Mouse (Mus musculus): ENCODE measurements around the gene Nop16. TPM values are rescaled to one million over a fixed set of nuclear protein-coding genes. Genes with fewer than 3 reads are reported as not detected.
A peak's percentile ranks its signal among the peaks of the same experiment; 100 is the strongest.
"Not testable (repeated sequence)": the region's sequence is repeated elsewhere in the genome, so short reads cannot be mapped to it uniquely, and the experiment has no call there.

Gene Nop16
- total RNA-seq (2015; ENCODE audit: low replicate concordance) (6.5 and 17.2 TPM in 2 replicates), total RNA-seq (2017; ENCODE audit: low replicate concordance) (5.4 and 14.8 TPM in 2 replicates)

DNA sequence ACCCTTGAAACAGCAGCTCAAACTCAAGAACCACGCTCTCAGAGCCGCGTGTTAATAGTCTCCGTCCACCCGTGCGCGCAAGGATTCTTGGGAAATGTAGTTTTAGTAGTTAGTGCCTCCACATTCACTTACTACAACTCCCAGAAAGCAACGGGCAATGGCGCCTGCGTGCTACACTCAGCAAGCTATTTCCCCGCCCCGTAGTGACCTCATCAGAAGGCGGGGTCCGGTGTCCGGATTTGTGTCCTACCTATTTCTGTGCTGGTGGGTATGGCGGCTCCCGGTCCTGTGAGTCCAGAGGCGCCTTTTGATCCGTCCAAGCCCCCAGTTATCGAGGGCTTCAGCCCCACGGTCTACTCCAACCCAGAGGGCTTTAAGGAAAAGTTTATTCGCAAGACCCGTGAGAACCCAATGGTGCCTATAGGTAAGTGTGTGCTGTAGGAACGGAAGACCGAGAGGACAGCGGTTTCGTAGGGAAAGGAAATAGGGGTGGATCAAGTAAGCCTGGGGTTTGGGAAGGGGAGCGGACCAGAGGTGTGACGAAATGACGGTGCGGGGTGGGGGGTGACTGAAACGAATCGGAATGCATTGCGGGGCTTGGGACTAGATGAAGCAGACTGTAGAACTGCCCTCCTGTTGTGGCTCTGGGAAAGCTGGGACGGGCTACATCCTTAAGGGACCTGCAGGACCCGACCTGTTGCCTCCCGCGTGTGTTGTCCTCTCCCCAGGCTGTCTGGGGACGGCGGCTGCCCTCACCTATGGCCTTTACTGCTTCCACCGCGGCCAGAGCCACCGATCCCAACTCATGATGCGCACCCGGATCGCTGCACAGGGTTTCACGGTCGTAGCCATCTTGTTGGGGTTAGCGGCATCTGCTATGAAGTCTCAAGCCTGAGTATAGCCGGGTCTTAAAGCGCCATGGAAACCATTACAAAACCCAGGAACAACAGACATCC, at the start of gene Nop16, which contains the start of gene Higd2a:
Gene Nop16 (minus strand): TSS at position 95 of the 956 bp plus-strand sequence.
Gene Higd2a (plus strand): TSS at position 212 of the 956 bp plus-strand sequence.
- ATAC-seq (replicated peaks; ENCODE audit: low FRiP score, poor library complexity, severe bottlenecking): peak; percentile 96

DNA sequence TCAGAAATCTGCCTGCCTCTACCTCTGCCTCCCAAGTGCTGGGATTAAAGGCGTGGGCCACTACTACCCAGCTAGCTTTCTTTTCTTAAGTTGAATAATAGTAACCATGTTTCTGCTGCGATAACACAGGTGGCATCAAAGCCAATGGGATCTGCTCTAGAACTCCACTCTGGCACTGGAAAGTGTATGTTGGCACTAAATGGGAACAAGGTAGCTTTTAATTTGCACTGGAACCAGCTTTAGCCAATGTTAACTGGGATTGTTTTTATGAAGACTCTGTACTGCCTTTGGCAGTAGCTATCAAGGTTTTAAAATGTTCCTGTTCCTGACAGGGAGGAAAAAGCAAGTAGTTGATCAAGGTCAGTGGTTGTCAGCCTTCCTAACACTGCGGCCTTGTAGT, 45.1 kb upstream of the Nop16 start:
- ATAC-seq (replicated peaks; ENCODE audit: low FRiP score, poor library complexity, severe bottlenecking): no peak

DNA sequence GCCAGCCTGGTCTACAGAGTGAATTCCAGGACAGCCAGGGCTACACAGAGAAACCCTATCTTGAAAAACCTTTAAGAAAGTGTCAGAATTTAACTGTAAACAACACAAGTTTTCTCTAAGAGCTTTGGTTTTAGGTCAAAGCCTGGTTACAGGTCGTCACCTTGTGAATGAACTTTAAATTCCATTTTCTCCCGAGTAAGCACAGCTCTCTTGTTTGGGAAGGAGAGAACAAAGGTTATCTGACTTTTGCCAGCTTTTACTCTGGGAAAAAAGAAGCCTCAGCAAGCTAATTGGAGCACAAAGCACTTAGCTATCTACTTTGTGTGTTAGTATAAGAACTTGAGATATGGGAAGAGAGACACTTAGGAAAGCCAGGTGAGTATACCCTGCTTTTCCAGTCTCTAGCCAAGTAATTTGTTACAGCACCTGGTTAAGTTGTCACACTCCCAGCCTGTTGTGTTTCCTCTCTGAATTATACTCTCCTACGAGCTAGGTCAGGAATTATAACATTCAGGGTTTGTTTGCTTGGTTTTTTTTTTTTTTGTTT, 42.9 kb upstream of the Nop16 start:
- no peak for ATAC-seq (replicated peaks; ENCODE audit: low FRiP score, poor library complexity, severe bottlenecking)

DNA sequence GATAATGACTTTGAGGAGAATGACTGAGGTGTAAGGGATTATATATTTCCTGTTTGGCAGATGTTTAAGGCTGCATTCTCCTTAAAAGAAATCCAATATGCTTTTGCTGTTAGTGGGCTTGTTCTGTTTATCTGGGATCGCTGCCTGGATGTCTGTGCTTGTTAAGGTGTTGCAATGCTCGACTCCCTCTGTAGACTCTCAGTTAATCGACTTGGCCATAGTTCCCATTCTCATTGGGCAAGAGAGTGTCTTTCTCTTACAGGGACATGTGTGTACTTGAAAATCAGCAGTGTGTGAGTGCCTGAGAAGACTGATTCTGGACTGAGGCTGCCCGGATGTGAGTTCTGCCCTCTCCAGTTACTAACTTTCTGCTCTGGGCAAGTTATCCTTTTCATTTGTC, 39.2 kb upstream of the Nop16 start:
- no peak for ATAC-seq (replicated peaks; ENCODE audit: low FRiP score, poor library complexity, severe bottlenecking)

DNA sequence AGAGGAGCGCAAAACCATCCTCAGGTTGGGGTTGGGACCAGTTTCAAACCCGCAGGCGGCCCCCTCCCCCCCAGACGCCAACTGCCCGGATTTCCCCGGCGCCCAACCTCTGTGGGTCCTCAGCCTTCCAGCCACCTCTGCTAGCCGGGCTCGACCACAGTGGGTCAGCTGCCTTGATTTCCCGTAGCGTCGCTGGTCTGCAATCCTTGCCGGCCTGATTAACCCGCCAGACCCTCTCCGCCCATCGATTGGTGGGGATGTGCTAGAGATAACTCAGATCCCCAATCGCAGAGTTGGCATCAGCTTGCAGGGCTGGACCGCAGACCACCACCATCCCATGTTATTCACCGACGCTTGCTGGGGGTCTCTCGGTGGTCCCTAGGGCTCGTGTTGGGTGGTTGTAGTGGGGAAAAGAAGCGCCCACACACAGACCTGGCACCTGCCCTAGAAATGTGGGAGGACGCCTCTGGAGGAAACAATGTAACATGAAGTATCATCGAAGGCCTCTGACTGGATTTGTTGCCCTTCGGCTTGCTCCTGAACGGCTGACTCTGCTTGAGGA, 32.2 kb upstream of the Nop16 start:
- ATAC-seq (replicated peaks; ENCODE audit: low FRiP score, poor library complexity, severe bottlenecking): peak; percentile 65

DNA sequence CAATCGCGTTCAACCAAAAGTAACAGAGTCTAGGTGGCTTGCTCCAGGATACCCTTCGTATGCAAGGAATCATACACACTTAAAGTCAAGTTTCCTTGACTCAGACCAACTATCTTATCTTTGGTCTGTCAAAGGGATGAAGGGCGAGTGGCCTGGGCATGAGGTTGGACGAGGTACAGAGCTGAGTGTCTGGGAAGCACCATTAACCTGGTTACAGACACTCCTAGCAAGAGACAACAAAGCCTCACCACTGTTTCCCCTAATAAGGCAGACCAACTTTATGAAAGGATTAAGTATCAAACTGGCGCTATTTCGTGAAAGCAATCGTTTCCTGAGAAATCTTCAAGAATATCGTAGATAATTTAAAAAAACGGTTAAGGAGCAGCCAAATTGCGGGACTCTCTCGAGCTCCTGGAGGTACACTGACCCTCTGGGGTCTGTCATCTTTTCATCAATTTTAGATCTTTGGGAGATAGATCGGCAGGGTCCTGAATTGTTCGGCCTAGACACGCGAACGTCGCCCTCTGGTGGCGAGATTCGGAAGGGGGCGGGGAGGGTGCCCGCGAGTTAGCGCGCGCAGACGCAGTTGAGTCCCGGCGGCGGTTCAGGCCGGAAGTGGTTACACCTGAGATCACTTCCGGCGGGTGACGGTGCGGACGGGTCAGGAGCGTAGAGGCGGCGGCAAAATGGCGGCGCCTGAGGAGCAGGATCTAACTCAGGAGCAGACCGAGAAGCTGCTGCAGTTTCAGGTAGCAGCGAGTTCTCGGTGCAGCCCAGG, 31.5 kb upstream of the Nop16 start, which contains the start of gene Faf2:
Gene Faf2 (plus strand): TSS at position 630 of the 778 bp plus-strand sequence.
- ATAC-seq (replicated peaks; ENCODE audit: low FRiP score, poor library complexity, severe bottlenecking): peak; percentile 99

DNA sequence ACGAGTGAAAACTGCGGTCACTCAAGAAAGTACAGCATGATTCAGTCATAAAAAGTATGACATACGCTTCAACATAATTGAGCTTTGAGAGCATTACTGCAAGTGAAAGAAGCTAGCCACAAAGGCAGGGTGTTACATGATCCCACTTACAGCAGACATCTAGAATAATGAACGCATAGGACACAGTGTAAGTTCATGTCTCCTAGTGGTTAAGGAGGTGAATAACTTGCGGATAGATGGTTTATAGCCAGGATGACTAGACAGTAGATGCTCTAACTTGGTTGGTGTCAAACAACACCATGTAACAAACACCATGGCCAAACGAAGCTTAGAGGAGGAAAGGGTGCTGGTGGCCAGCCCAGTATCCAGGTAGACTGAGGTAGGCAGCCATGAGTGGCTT, 27.1 kb upstream of the Nop16 start:
- ATAC-seq (replicated peaks; ENCODE audit: low FRiP score, poor library complexity, severe bottlenecking): no peak

DNA sequence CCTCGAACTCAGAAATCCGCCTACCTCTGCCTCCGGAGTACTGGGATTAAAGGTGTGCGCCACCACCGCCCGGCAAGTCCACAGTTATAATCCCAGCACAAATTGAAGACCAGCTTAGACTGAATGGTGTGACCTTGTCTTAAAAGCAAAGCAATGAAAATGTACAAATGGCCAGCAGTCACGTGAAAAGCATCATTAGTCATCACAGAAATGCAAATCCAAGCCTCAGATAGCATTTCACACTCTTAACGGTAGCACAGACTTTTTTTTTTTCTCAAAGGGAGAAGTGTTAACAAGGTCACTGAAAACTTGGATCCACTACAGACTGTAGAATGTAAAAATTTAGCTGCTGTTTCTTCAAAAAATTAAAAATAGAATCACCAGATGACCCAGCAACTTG, 26.4 kb upstream of the Nop16 start:
- ATAC-seq (replicated peaks; ENCODE audit: low FRiP score, poor library complexity, severe bottlenecking): no peak

DNA sequence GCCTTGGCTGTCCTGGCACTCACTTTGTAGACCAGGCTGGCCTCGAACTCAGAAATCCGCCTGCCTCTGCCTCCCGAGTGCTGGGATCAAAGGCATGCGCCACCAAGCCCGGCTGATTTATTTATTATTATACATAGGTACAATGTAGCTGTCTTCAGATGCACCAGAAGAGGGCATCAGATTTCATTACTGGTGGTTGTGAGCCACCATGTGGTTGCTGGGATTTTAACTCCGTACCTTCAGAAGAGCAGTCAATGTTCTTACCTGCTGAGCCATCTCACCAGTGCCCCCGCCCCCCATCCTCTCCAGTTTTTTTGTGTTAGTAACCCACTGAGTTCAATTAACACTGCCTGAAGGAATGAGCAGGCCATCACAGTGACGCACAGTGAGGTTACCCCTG, 23.3 kb upstream of the Nop16 start:
- not testable (repeated sequence) for ATAC-seq (replicated peaks; ENCODE audit: low FRiP score, poor library complexity, severe bottlenecking)

DNA sequence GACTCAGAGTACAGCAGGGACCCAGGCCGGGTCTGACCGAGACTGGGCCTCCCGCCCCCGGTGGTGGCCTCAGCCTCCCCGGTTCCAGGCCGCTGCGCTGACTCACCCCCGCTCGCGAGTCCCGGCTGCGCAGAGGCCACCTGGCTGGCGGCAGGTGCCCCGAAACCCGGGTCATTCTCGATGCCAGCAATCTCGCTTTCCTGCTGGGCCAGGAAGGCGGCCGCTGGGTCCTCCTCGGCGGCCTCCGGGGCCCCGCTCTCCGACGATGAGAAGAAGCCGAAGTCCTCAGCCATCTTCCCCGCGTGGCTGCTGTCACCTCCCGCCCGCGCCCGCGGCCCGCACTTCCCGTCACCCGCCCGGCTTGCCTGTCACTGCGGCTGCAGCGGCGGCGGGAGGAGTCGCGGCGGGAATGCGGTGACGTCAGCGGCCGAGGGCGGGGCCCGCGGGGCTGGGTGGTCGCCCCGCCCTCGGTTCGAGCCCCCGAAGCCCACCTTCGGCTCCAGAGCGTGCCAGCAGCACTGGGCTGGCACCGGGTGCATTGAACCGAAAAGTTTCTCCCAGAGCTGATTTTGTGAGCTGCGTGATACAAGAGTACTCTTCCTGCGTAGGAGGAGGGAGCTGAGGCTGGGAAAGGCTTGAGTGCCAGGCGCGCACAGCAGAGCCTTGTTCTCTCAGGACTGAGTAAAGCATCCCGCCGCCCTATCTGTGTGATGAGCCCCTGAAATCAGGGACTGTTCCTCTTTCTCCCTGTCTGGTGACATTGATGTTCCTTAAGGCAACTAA, 21.3 kb upstream of the Nop16 start, which contains the start of gene Cltb:
Gene Cltb (minus strand): TSS at position 373 of the 783 bp plus-strand sequence.
- ATAC-seq (replicated peaks; ENCODE audit: low FRiP score, poor library complexity, severe bottlenecking): peak; percentile 87

DNA sequence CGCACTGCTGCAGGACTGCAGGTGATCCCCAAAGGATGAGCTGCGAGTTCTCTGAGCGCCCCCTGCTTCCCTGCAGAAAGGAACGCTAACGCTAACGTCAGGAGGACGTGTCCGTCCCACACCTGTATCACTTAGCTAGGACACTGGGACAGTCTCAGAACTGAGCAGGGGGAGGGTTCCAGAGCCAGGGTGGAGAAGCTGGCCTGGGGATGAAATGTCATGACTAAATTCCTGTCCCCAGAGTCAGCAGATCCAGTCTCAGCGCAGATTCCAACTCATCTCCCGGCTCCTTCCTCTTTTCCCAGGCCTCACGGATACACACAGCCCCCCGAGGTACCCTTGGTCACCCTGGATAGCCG, 20.7 kb upstream of the Nop16 start:
- no peak for ATAC-seq (replicated peaks; ENCODE audit: low FRiP score, poor library complexity, severe bottlenecking)

DNA sequence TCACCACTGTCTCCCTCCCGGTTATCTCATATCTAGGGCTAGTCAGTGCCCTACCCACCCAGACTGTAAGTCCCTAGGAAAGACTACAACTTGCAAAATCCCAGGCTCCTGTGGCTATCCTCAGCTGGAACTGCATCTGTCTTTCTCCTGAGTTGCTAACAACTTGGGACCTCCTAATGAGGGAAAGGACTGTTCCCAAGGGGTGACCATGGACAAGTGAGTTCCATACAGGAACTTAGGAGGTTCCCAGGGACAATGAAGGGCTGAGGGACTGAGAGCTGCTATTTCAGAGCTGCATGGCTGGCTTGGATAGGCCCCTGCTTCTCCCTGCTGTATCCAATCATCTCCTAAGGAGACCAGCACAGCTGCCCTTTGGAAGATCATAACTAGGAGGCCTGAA, 19.4 kb upstream of the Nop16 start:
- ATAC-seq (replicated peaks; ENCODE audit: low FRiP score, poor library complexity, severe bottlenecking): no peak

DNA sequence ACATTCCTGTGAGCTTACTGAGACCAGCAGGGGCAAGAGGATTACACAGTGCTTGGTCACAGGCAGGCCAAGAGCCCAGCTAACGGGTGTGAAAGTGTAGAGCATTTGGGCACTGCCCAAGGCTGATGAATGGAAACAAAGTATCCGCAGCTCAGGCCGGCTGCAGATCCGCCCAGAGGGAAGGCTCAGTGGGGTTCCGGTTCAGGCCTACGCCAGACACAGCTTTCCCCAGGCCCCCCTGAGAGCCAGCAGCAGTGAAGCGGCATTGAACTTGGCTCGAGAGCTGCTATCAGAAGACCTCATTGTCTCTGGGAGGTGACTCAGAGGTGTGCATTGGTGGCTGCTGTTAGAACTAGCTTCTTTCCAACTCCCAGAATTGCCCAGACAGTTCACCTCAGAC, 18.8 kb upstream of the Nop16 start:
- ATAC-seq (replicated peaks; ENCODE audit: low FRiP score, poor library complexity, severe bottlenecking): no peak

DNA sequence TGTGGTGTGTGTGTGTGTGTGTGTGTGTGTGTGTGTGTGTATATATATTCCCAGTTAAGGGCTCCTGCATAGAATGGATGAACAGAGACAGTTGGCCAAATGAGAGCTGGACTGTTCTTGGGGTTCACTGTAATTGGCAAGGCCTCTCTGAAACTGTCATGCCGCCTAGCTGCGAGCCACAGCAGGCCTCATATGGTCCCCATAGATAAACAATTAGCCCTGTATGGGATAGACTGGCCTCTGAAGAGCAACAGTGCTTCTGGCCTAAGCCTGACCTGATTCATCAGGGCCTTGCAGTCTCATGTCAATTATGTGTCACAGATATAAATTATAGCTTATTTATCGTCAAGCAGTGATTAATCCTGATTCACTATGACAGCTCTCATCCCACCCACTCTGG, 18.1 kb upstream of the Nop16 start:
- ATAC-seq (replicated peaks; ENCODE audit: low FRiP score, poor library complexity, severe bottlenecking): no peak

DNA sequence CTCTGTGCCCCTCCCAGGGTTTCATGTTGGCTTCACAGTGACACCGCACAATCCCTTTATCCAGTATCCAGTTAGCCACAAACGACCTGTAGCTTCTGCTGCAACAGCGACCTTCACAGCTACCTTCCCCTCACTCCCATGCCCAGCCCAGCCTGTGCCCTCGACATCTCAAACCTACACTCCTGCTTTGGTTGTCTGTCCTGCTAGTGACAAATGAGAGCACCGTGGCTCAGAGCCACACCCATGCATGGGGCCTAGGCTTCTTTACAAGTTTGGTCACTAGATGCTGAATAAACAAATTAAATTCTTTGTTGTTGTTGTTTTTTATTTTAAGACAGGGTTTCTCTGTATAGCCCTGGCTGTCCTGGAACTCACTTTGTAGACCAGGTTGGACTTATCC, 17.3 kb upstream of the Nop16 start:
- ATAC-seq (replicated peaks; ENCODE audit: low FRiP score, poor library complexity, severe bottlenecking): no peak

DNA sequence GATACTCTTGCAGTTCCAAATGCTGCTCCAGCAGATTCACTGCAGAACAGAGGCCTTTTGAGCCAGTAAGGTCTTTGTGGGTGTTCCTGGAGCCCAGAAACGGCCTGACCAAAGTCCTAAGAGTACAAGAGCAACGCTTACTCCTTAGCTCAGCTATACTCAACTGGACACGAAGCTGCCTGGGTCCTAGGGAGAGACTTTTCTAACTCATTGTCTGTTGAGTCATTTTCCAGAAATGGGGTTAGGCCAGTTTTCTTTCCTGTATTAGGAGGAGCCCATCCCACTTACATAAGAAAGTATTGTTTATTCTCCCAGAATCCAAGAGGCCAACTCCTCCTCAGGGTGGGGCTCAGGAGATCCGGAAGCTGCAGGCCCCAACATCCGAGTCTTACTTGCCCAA, 15.5 kb upstream of the Nop16 start:
- no peak for ATAC-seq (replicated peaks; ENCODE audit: low FRiP score, poor library complexity, severe bottlenecking)

DNA sequence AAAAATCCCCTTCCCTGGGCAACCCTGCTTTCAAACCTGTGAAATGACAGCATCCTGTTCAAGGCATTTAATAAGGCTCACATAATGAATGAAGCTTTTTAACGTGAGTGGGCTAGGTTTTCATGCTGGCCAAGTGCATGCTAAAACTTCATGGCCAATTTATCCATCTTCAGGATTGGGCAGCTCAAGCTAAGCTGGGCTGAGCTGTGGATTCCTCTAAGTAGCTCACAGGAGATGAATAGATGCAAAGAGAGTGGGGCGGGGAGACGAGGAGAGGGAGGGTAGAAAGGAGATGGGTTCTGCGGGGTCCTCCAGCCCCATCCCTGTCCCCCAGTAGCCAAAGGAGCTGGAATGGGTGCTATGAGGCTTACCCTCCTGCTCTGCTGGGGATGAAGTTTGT, 14.3 kb upstream of the Nop16 start:
- ATAC-seq (replicated peaks; ENCODE audit: low FRiP score, poor library complexity, severe bottlenecking): no peak

DNA sequence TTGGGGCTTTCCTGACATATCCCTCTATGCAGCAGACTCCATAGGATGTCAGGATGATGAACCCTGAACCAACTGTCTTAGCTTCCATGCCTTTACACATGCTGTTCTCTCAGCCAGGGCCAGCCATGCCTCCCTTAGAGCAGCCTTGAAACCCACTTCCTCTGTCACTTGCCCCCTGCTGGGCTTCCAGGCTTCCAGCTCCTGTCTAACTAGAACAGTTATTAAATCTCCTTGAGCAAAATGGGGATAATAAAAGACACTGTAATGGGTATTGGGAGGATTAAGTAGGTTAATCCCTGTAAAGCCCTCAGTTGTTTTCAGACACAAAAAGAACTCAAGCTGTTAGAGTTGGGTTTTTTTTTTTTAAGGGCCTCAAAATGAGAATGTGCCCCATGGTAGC, 13.6 kb upstream of the Nop16 start:
- ATAC-seq (replicated peaks; ENCODE audit: low FRiP score, poor library complexity, severe bottlenecking): no peak

DNA sequence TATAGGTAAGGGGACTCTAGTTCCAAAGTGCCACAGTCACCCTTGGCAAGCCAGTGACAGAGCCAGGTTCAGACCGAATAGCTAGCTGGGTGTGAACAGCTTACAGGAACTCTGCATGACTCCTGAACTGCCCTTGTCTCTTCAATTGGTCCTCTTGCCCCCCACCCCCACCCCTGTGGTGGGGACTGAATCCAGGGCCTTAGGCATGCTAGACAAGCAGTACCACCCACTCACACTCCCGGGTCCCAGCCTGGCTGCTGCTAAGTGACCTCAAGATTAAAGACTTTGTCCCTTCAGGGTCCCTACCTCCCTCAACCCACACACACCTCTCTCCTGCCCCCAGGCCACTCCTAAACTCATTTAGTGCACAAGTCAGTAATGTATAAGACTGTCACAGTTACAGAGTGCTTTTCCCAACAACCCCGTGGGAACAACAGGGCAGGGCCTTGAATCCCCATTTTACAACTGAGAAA, 12.8 kb upstream of the Nop16 start:
- no peak for ATAC-seq (replicated peaks; ENCODE audit: low FRiP score, poor library complexity, severe bottlenecking)
